Mouse (Mus musculus) embryonic facial prominence, embryonic 14.5 days (tissue): Measurements from ENCODE around the gene Blm. TPM values are rescaled to one million over a fixed set of nuclear protein-coding genes. Genes with fewer than 3 reads are reported as not detected.

ENCODE experiments used
- ATAC-seq: fragments of 200-750 bp; cut with Nextera tagmentation; 2 replicates; pipeline ENCODE4 v1.8.0; 2017; ENCODE audit warnings: low read depth, moderate number of reproducible peaks, moderate TSS enrichment
- DNase-seq: peaks from one replicate; pipeline ENCODE4 v3.0.0-alpha.2; 2015; ENCODE audit warnings: low spot score
- H3K27ac ChIP-seq: fragments of 300-500 bp; sonication (generic); replicated peaks from 2 replicates; pipeline ENCODE4 v1.5.1; 2014; ENCODE audit warnings: low read depth, mild to moderate bottlenecking, low read length, moderate library complexity
- H3K27me3 ChIP-seq: fragments of 300-500 bp; sonication (generic); replicated peaks from 2 replicates; pipeline ENCODE4 v1.6.1; 2014; ENCODE audit warnings: low read length; ENCODE audit not compliant: control insufficient read depth, insufficient read depth
- H3K36me3 ChIP-seq: fragments of 300-500 bp; sonication (generic); 2 replicates; pipeline ENCODE4 v1.6.1; 2014; ENCODE audit warnings: low read length, mixed read lengths; ENCODE audit not compliant: control insufficient read depth, insufficient read depth
- H3K4me1 ChIP-seq: fragments of 300-500 bp; sonication (generic); 2 replicates; pipeline ENCODE4 v1.6.1; 2014; ENCODE audit warnings: antibody characterized with exemption, low read length; ENCODE audit not compliant: control insufficient read depth, insufficient read depth
- H3K4me2 ChIP-seq: fragments of 300-500 bp; sonication (generic); 2 replicates; pipeline ENCODE4 v1.6.1; 2014; ENCODE audit warnings: low read depth, mild to moderate bottlenecking, low read length, moderate library complexity, mixed read lengths
- H3K4me3 ChIP-seq: fragments of 300-500 bp; sonication (generic); 2 replicates; pipeline ENCODE4 v1.5.1; 2014; ENCODE audit warnings: low read depth, mild to moderate bottlenecking, low read length
- H3K9ac ChIP-seq: fragments of 300-500 bp; sonication (generic); 2 replicates; pipeline ENCODE4 v1.6.1; 2014; ENCODE audit warnings: low read depth, mild to moderate bottlenecking, low read length, moderate library complexity, mixed read lengths
- H3K9me3 ChIP-seq: fragments of 300-500 bp; sonication (generic); 2 replicates; pipeline ENCODE4 v1.6.1; 2016; ENCODE audit warnings: low read length; ENCODE audit not compliant: control insufficient read depth
- WGBS: fragments of 180-500 bp; shearing (Covaris S2); extraction: QIAGEN DNeasy Blood & Tissue Kit; methylation state at CpG from one replicate; pipeline ENCODE4 v1.1.7; 2014; 5-methylcytosine and 5-hydroxymethylcytosine counted together
- polyA plus RNA-seq: library from polyadenylated mRNA; unstranded; fragments of >200 nt; fragmentation: Nextera tagmentation; extraction: Ambion mirVana; gene quantifications from 2 replicates; pipeline ENCODE4 v1.2.1, GENCODE M21; 2014

Gene Blm
- polyA plus RNA-seq, 1 experiment from 2014 or later, result 13.1 TPM

- Histone ChIP-seq H3K4me1 (no peaks in the 10 kb centered on the region), H3K36me3 (no peaks in the 10 kb centered on the region), H3K4me2 (no peak overlapping the region), H3K9ac (no peak overlapping the region), H3K9me3 (no peaks in the 10 kb centered on the region), H3K27me3 (no peaks in the 10 kb centered on the region), H3K4me3 (no peak overlapping the region), H3K27ac (no peak overlapping the region)
- DNase-seq (peak; percentile 80), ATAC-seq (peak; percentile 75)
- 60% methylated on average over 9 of the region's 9 CpGs for WGBS
Observed at GRCm38 (mm10) chr7:80407712-80408111, 127.2 kb downstream of the Blm start.

GRCm38 (mm10) chr7:80406186-80406585, 128.7 kb downstream of the Blm start:
- ATAC-seq (no peak), DNase-seq (no peak)
- Histone ChIP-seq H3K27me3 (no peaks in the 10 kb centered on the region), H3K36me3 (no peaks in the 10 kb centered on the region), H3K9me3 (no peaks in the 10 kb centered on the region), H3K27ac (no peak overlapping the region), H3K9ac (no peak overlapping the region), H3K4me1 (peaks cover 3% of the 10 kb centered on the region), H3K4me3 (no peak overlapping the region), H3K4me2 (no peak overlapping the region)
- 81% methylated on average over 3 of the region's 3 CpGs for WGBS

- Histone ChIP-seq H3K4me1 (peaks cover 12% of the 10 kb centered on the region), H3K9ac (no peak within 1 kb of the TSS), H3K27me3 (no peaks in the 10 kb centered on the region), H3K27ac (no peak within 1 kb of the TSS), H3K4me2 (no peak within 1 kb of the TSS), H3K36me3 (no peaks in the 10 kb centered on the region), H3K4me3 (no peak within 1 kb of the TSS), H3K9me3 (no peaks in the 10 kb centered on the region)
- 68% methylated on average over 9 of the region's 9 CpGs for WGBS
- DNase-seq, result no peak
- ATAC-seq, result no peak
Observed at GRCm38 (mm10) chr7:80405188-80405695, 129.7 kb downstream of the Blm start, which contains the start of gene Furin. Gene Furin, minus strand, starts transcription at chr7:80405436.

Other genes with a start within 250 kb of the Blm start
- gene Prc1, start 240.7 kb downstream of the Blm start, polyA plus RNA-seq, result 108 and 118 TPM in 2 replicates
- gene Rccd1, start 210.7 kb downstream of the Blm start, polyA plus RNA-seq, result 6.8 and 8.4 TPM in 2 replicates
- gene Unc45a, start 194.1 kb downstream of the Blm start, polyA plus RNA-seq, result 34.1 and 39.7 TPM in 2 replicates
- 19.6 and 22.8 TPM in 2 replicates for gene Hddc3, start 192.0 kb downstream of the Blm start, polyA plus RNA-seq
- 15.7 and 19.3 TPM in 2 replicates for gene Man2a2, start 163.7 kb downstream of the Blm start, polyA plus RNA-seq
- 14.6 and 15.7 TPM in 2 replicates for gene Fes, start 147.2 kb downstream of the Blm start, polyA plus RNA-seq
- gene Furin, start 129.7 kb downstream of the Blm start, polyA plus RNA-seq, result 17.2 and 18.4 TPM in 2 replicates
- 21.6 and 22.9 TPM in 2 replicates for gene Crtc3, start 153.8 kb upstream of the Blm start, polyA plus RNA-seq